Mouse (Mus musculus): ENCODE measurements around the gene Aldh3b3. TPM values are rescaled to one million over a fixed set of nuclear protein-coding genes. Genes with fewer than 3 reads are reported as not detected.

Aldh3b3 gene
- not detected for polyA plus RNA-seq (2014; fragmentation: Illumina TruSeq; extraction: RNeasy Lipid Tissue Mini Kit (QIAGEN cat#74804); ENCODE audit: low replicate concordance)

DNA sequence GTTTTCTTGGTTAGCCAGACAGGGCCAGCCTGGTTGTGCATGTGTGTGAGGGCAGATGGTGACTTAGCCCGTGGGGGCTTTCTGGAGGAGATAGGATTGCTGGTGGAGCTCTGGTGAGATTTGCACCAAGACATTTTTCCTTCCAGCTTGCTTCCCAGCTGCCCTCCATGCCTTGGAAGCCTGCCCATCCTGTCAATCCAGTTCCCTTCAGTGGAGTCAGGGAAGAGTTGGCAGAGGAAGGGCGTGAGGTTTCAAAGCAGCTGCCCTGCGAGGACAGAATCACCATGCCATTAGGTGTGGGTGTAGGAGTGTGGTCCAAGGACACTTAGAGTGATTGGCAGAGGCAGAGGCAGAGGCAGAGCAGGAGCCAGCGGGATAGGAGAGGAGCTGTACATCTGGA, at the start of gene Aldh3b3:
Aldh3b3 (plus strand) TSS at position 176 of the 400 bp plus-strand sequence.

DNA sequence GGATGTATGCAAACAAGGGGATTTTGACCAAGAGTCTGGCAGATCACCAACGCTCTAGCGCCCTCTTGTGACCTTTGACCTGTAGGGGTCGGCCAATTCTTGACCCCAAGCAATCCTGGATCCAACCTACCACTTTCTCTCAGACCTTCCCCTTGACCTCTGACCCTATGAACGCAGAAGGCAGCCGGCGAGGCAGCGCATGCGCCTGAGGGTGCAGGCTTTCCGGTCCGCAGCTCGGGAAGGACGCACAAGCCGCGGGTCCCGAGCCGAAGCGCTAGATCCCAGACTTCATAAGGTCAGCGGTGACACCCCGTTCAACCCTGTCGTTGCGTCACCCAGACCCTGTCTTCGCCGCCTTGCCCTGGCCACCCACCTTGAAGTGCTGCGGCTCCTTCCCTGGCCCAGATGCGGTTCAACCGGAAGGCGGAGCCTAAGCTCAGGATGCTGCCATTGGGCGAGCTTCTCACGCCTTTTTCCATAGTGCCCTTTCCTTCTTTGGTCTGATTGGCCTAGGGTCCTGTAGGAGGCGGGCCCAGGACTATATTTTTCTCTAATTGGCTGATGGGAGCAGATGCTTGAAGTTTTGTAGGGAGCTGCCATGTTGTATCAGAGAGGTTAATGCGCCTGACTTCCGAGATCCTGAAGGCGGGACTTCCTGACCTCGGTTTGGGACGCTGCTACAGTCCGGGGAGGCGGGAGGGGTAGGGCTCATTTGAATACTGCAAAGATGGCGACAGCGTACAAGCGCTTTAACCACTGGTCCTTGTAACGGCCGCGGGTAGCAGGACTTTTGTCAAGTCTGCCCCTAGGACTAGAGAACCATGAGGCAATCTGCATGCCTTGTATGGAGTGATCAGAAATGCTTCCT, 45.9 kb upstream of the Aldh3b3 start, which contains the start of gene Ndufs8:
Ndufs8 (minus strand) TSS at position 438 of the 868 bp plus-strand sequence.

GRCm38 (mm10) chr19:3929211-3929941, 29.1 kb upstream of the Aldh3b3 start, which contains the start of gene Aldh3b1:
Gene Aldh3b1 (minus strand): TSS chr19:3929808.

GRCm38 (mm10) chr19:3935032-3935895, 23.2 kb upstream of the Aldh3b3 start, which contains the start of gene Unc93b1:
Gene Unc93b1 (plus strand): TSS chr19:3935186.

DNA sequence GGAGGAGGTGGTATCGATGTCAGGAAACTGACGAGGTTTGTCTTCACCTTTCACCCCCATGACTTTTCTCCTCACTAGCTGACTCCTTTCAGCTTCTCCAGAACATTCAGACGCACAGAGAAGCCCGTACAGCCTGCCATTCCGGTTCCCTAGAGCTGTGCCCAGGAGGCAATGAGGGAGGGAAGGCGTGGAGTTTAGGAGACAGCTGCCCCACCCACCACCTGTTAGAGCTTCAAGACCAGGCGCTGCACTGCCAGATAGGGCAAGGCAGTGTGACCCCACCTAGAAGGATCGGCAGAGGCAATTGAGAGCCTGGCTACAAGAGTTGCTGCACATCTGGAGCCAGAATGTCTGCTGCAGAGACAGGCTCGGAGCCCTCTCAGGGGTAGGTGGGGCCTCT, 13.8 kb downstream of the Aldh3b3 start, which contains the start of gene Aldh3b2:
Aldh3b2 (plus strand) TSS at position 100 of the 400 bp plus-strand sequence.

DNA sequence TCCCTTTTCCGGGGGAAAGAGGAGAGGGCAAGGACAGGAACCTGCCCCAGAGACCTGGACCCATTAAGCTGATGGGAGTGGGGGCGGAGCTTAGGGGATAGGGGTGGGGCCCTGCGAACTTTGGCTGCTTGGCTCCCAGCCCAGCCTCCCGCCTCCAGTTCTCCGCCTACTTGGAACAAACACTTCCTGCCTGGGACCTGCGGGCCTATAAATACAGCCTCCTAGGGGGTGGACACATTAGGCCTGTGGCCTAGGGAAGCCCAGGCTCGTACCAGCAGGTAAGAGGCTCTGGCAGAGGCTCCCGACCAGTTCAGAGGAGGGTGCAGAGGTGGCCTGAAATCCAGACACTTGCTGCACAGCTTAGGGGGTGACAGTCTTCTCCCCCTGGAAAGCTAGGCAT, 27.9 kb downstream of the Aldh3b3 start, which contains the start of gene Acy3:
Acy3 (plus strand) TSS at position 237 of the 400 bp plus-strand sequence.

DNA sequence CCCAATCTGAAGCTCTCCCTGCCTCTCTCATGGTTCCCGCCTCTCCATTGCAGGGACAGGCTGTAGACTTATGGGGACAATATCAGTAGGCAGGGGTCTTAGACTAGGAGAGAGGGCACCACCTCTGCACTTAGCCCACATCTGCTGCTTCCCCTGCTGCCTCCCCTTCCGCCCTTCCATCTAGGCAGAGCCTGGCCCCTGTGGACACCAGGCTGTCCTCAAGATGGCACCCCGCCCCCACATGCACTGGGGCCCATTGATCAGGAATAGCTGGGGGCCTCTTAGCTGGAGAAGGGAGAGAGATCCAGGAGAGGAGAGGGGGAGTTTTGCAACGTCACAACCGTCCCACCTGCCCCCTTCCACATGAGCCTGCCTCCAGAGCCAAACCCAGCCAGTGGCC, 34.0 kb downstream of the Aldh3b3 start, which contains the start of gene Tbx10:
Tbx10 (plus strand) TSS at position 337 of the 400 bp plus-strand sequence.

GRCm38 (mm10) chr19:4000119-4000900, 41.9 kb downstream of the Aldh3b3 start, which contains the start of the genes Nudt8 and Gm49405:
Gene Nudt8 (plus strand): TSS chr19:4000580.
Gene Gm49405 (plus strand): TSS chr19:4000626.

DNA sequence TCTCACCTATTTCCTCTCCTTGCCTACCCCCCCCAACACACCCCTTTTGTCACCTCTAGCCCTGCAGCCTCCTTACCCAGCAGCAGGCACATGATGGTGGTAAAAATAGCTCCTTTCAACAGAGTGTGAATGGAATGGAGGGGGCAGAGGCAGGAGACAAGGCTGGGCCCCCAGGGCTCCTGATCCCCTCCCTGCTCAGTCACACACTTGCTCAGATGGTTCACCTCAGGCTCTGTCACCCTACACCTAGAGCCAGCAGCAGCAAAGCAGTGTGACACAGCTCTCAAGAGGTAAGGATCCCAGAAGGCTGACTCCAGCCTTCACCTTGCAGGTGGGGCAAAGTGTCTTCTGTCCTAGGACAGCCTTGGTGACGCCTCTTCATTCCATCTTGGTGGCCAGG, 44.7 kb downstream of the Aldh3b3 start, which contains the start of gene Doc2g:
Doc2g (plus strand) TSS at position 202 of the 400 bp plus-strand sequence.

GRCm38 (mm10) chr19:4012432-4013022, 54.1 kb downstream of the Aldh3b3 start, which contains the start of gene Ndufv1:
Gene Ndufv1 (minus strand): TSS chr19:4012806.

Other genes starting within 250 kb of the Aldh3b3 start
- 149 TPM for gene Kmt5b, start 191.2 kb upstream of the Aldh3b3 start, polyA plus RNA-seq (2014; fragmentation: Illumina TruSeq; extraction: RNeasy Lipid Tissue Mini Kit (QIAGEN cat#74804); ENCODE audit: low replicate concordance)
- 266 TPM for gene Chka, start 106.9 kb upstream of the Aldh3b3 start, polyA plus RNA-seq (2014; fragmentation: Illumina TruSeq; extraction: RNeasy Lipid Tissue Mini Kit (QIAGEN cat#74804); ENCODE audit: low replicate concordance)
- 1.8 TPM for gene Tcirg1, start 51.5 kb upstream of the Aldh3b3 start, polyA plus RNA-seq (2014; fragmentation: Illumina TruSeq; extraction: RNeasy Lipid Tissue Mini Kit (QIAGEN cat#74804); ENCODE audit: low replicate concordance)
- gene Ndufs8, start 45.9 kb upstream of the Aldh3b3 start, polyA plus RNA-seq (2014; fragmentation: Illumina TruSeq; extraction: RNeasy Lipid Tissue Mini Kit (QIAGEN cat#74804); ENCODE audit: low replicate concordance): 0.63 TPM
- gene Aldh3b1, start 28.8 kb upstream of the Aldh3b3 start, polyA plus RNA-seq (2014; fragmentation: Illumina TruSeq; extraction: RNeasy Lipid Tissue Mini Kit (QIAGEN cat#74804); ENCODE audit: low replicate concordance): 1.9 TPM
- gene Unc93b1, start 23.5 kb upstream of the Aldh3b3 start, polyA plus RNA-seq (2014; fragmentation: Illumina TruSeq; extraction: RNeasy Lipid Tissue Mini Kit (QIAGEN cat#74804); ENCODE audit: low replicate concordance): 0.33 TPM
- not detected for gene Aldh3b2, start 13.7 kb downstream of the Aldh3b3 start, polyA plus RNA-seq (2014; fragmentation: Illumina TruSeq; extraction: RNeasy Lipid Tissue Mini Kit (QIAGEN cat#74804); ENCODE audit: low replicate concordance)
- 5.0 TPM for gene Acy3, start 27.9 kb downstream of the Aldh3b3 start, polyA plus RNA-seq (2014; fragmentation: Illumina TruSeq; extraction: RNeasy Lipid Tissue Mini Kit (QIAGEN cat#74804); ENCODE audit: low replicate concordance)
- gene Tbx10, start 34.1 kb downstream of the Aldh3b3 start, polyA plus RNA-seq (2014; fragmentation: Illumina TruSeq; extraction: RNeasy Lipid Tissue Mini Kit (QIAGEN cat#74804); ENCODE audit: low replicate concordance): not detected
- gene Nudt8, start 41.9 kb downstream of the Aldh3b3 start, polyA plus RNA-seq (2014; fragmentation: Illumina TruSeq; extraction: RNeasy Lipid Tissue Mini Kit (QIAGEN cat#74804); ENCODE audit: low replicate concordance): not detected
- gene Gm49405, start 42.0 kb downstream of the Aldh3b3 start, polyA plus RNA-seq (2014; fragmentation: Illumina TruSeq; extraction: RNeasy Lipid Tissue Mini Kit (QIAGEN cat#74804); ENCODE audit: low replicate concordance): 0.19 TPM
- not detected for gene Doc2g, start 44.7 kb downstream of the Aldh3b3 start, polyA plus RNA-seq (2014; fragmentation: Illumina TruSeq; extraction: RNeasy Lipid Tissue Mini Kit (QIAGEN cat#74804); ENCODE audit: low replicate concordance)
- gene Ndufv1, start 54.2 kb downstream of the Aldh3b3 start, polyA plus RNA-seq (2014; fragmentation: Illumina TruSeq; extraction: RNeasy Lipid Tissue Mini Kit (QIAGEN cat#74804); ENCODE audit: low replicate concordance): 2.5 TPM
- 15.3 TPM for gene Gstp1, start 79.3 kb downstream of the Aldh3b3 start, polyA plus RNA-seq (2014; fragmentation: Illumina TruSeq; extraction: RNeasy Lipid Tissue Mini Kit (QIAGEN cat#74804); ENCODE audit: low replicate concordance)
- gene Gstp2, start 87.4 kb downstream of the Aldh3b3 start, polyA plus RNA-seq (2014; fragmentation: Illumina TruSeq; extraction: RNeasy Lipid Tissue Mini Kit (QIAGEN cat#74804); ENCODE audit: low replicate concordance): 8.5 TPM
- gene Gstp3, start 100.9 kb downstream of the Aldh3b3 start, polyA plus RNA-seq (2014; fragmentation: Illumina TruSeq; extraction: RNeasy Lipid Tissue Mini Kit (QIAGEN cat#74804); ENCODE audit: low replicate concordance): not detected
- gene Cabp2, start 122.9 kb downstream of the Aldh3b3 start, polyA plus RNA-seq (2014; fragmentation: Illumina TruSeq; extraction: RNeasy Lipid Tissue Mini Kit (QIAGEN cat#74804); ENCODE audit: low replicate concordance): not detected
- gene Cdk2ap2, start 138.5 kb downstream of the Aldh3b3 start, polyA plus RNA-seq (2014; fragmentation: Illumina TruSeq; extraction: RNeasy Lipid Tissue Mini Kit (QIAGEN cat#74804); ENCODE audit: low replicate concordance): 2.9 TPM
- 0.93 TPM for gene Pitpnm1, start 141.4 kb downstream of the Aldh3b3 start, polyA plus RNA-seq (2014; fragmentation: Illumina TruSeq; extraction: RNeasy Lipid Tissue Mini Kit (QIAGEN cat#74804); ENCODE audit: low replicate concordance)
- not detected for gene Aip, start 167.2 kb downstream of the Aldh3b3 start, polyA plus RNA-seq (2014; fragmentation: Illumina TruSeq; extraction: RNeasy Lipid Tissue Mini Kit (QIAGEN cat#74804); ENCODE audit: low replicate concordance)
- gene Gpr152, start 181.1 kb downstream of the Aldh3b3 start, polyA plus RNA-seq (2014; fragmentation: Illumina TruSeq; extraction: RNeasy Lipid Tissue Mini Kit (QIAGEN cat#74804); ENCODE audit: low replicate concordance): not detected
- 0.71 TPM for gene Cabp4, start 185.4 kb downstream of the Aldh3b3 start, polyA plus RNA-seq (2014; fragmentation: Illumina TruSeq; extraction: RNeasy Lipid Tissue Mini Kit (QIAGEN cat#74804); ENCODE audit: low replicate concordance)
- 9.9 TPM for gene Coro1b, start 190.0 kb downstream of the Aldh3b3 start, polyA plus RNA-seq (2014; fragmentation: Illumina TruSeq; extraction: RNeasy Lipid Tissue Mini Kit (QIAGEN cat#74804); ENCODE audit: low replicate concordance)
- 1.9 TPM for gene Ptprcap, start 195.0 kb downstream of the Aldh3b3 start, polyA plus RNA-seq (2014; fragmentation: Illumina TruSeq; extraction: RNeasy Lipid Tissue Mini Kit (QIAGEN cat#74804); ENCODE audit: low replicate concordance)
- gene Rps6kb2, start 204.7 kb downstream of the Aldh3b3 start, polyA plus RNA-seq (2014; fragmentation: Illumina TruSeq; extraction: RNeasy Lipid Tissue Mini Kit (QIAGEN cat#74804); ENCODE audit: low replicate concordance): 1.9 TPM
- 0.67 TPM for gene Carns1, start 216.8 kb downstream of the Aldh3b3 start, polyA plus RNA-seq (2014; fragmentation: Illumina TruSeq; extraction: RNeasy Lipid Tissue Mini Kit (QIAGEN cat#74804); ENCODE audit: low replicate concordance)
- 0.56 TPM for gene Tbc1d10c, start 232.6 kb downstream of the Aldh3b3 start, polyA plus RNA-seq (2014; fragmentation: Illumina TruSeq; extraction: RNeasy Lipid Tissue Mini Kit (QIAGEN cat#74804); ENCODE audit: low replicate concordance)
- 39.0 TPM for gene Ppp1ca, start 233.4 kb downstream of the Aldh3b3 start, polyA plus RNA-seq (2014; fragmentation: Illumina TruSeq; extraction: RNeasy Lipid Tissue Mini Kit (QIAGEN cat#74804); ENCODE audit: low replicate concordance)
- 1.7 TPM for gene Rad9a, start 243.0 kb downstream of the Aldh3b3 start, polyA plus RNA-seq (2014; fragmentation: Illumina TruSeq; extraction: RNeasy Lipid Tissue Mini Kit (QIAGEN cat#74804); ENCODE audit: low replicate concordance)